Mouse (Mus musculus) MN1 (cell line): ENCODE measurements around the gene Bmper.

Experiments
- DNase-seq: peaks from one replicate; pipeline ENCODE4 v3.0.0-alpha.2; 2016; ENCODE audit warnings: low spot score

Gene Bmper

GRCm38 (mm10) chr9:23236635-23237279, 13.9 kb downstream of the Bmper start:
- no peak for DNase-seq

- DNase-seq, result no peak
Measured at GRCm38 (mm10) chr9:23239011-23239410, 16.1 kb downstream of the Bmper start.

GRCm38 (mm10) chr9:23242911-23243310, 20.0 kb downstream of the Bmper start:
- DNase-seq, result no peak

- DNase-seq, result no peak
Measured at GRCm38 (mm10) chr9:23243869-23244268, 21.0 kb downstream of the Bmper start.

GRCm38 (mm10) chr9:23246389-23246788, 23.5 kb downstream of the Bmper start:
- DNase-seq, result no peak

- peak; percentile 57 for DNase-seq
Measured at GRCm38 (mm10) chr9:23250026-23250425, 27.1 kb downstream of the Bmper start.

- DNase-seq, result no peak
Measured at GRCm38 (mm10) chr9:23251001-23251400, 28.1 kb downstream of the Bmper start.

GRCm38 (mm10) chr9:23253624-23254023, 30.7 kb downstream of the Bmper start:
- no peak for DNase-seq

GRCm38 (mm10) chr9:23254237-23255214, 31.6 kb downstream of the Bmper start:
- DNase-seq, result no peak

- no peak for DNase-seq
Measured at GRCm38 (mm10) chr9:23255841-23256240, 33.0 kb downstream of the Bmper start.

GRCm38 (mm10) chr9:23256576-23256975, 33.7 kb downstream of the Bmper start:
- no peak for DNase-seq

- DNase-seq, result no peak
Measured at GRCm38 (mm10) chr9:23261834-23262233, 39.0 kb downstream of the Bmper start.

GRCm38 (mm10) chr9:23262851-23263250, 40.0 kb downstream of the Bmper start:
- DNase-seq, result no peak

- no peak for DNase-seq
Measured at GRCm38 (mm10) chr9:23264471-23264870, 41.6 kb downstream of the Bmper start.

- DNase-seq, result no peak
Measured at GRCm38 (mm10) chr9:23268609-23269008, 45.7 kb downstream of the Bmper start.

GRCm38 (mm10) chr9:23269087-23269486, 46.2 kb downstream of the Bmper start:
- no peak for DNase-seq

GRCm38 (mm10) chr9:23276244-23276643, 53.4 kb downstream of the Bmper start:
- DNase-seq, result no peak

- DNase-seq, result no peak
Measured at GRCm38 (mm10) chr9:23284940-23285460, 62.1 kb downstream of the Bmper start.

GRCm38 (mm10) chr9:23293574-23293973, 70.7 kb downstream of the Bmper start:
- DNase-seq, result no peak

GRCm38 (mm10) chr9:23295569-23295968, 72.7 kb downstream of the Bmper start:
- DNase-seq, result no peak

GRCm38 (mm10) chr9:23297491-23298170, 74.8 kb downstream of the Bmper start:
- no peak for DNase-seq

- no peak for DNase-seq
Measured at GRCm38 (mm10) chr9:23300376-23300775, 77.5 kb downstream of the Bmper start.
